Mouse (Mus musculus) erythroid progenitor cell, adult 5-6 weeks (primary cell): ENCODE measurements around the gene Med27. TPM values are rescaled to one million over a fixed set of nuclear protein-coding genes. Genes with fewer than 3 reads are reported as not detected.

Experiments used
- ATAC-seq: replicated peaks from 2 replicates; pipeline ENCODE4 v1.8.0; 2016; ENCODE audit warnings: moderate number of reproducible peaks, mild to moderate bottlenecking, moderate TSS enrichment, inconsistent platforms; ENCODE audit not compliant: poor library complexity, low FRiP score, severe bottlenecking
- total RNA-seq, 2 experiments: library from RNA; stranded (forward) in 1 of 2; stranded (reverse) in 1 of 2; fragments of 150-400 nt in 1 of 2; fragments of 186-747, 209-891 nt in 1 of 2; gene quantifications; 2 replicates each; pipeline versions ENCODE4 v1.2.3 to v1.2.4; 2015 to 2017; ENCODE audit warnings: low replicate concordance in 2 of 2

Gene Med27
- total RNA-seq (2015; ENCODE audit: low replicate concordance) (22.3 and 23.1 TPM in 2 replicates), total RNA-seq (2017; ENCODE audit: low replicate concordance) (4.4 and 20.0 TPM in 2 replicates)

GRCm38 (mm10) chr2:29346629-29347271, at the start of gene Med27:
TSS of gene Med27 (plus strand) at chr2:29346819.
- peak; percentile 98 for ATAC-seq

- no peak for ATAC-seq
These were observed 36.7 kb upstream of the Med27 start for GRCm38 (mm10) chr2:29309966-29310365.

- no peak for ATAC-seq
These were observed 34.6 kb upstream of the Med27 start for GRCm38 (mm10) chr2:29312058-29312457.

- ATAC-seq = no peak
These were observed 28.6 kb upstream of the Med27 start for GRCm38 (mm10) chr2:29317906-29318470.

GRCm38 (mm10) chr2:29318596-29318995, 28.0 kb upstream of the Med27 start:
- no peak for ATAC-seq

GRCm38 (mm10) chr2:29320229-29320751, 26.3 kb upstream of the Med27 start:
- ATAC-seq = no peak

GRCm38 (mm10) chr2:29320780-29321179, 25.8 kb upstream of the Med27 start:
- no peak for ATAC-seq

GRCm38 (mm10) chr2:29324456-29324855, 22.2 kb upstream of the Med27 start:
- 0 out of 2 replicates have a peak, but pooled peaks have one; percentile 59 for ATAC-seq

GRCm38 (mm10) chr2:29330471-29330870, 16.1 kb upstream of the Med27 start:
- ATAC-seq = no peak

GRCm38 (mm10) chr2:29338396-29338795, 8.2 kb upstream of the Med27 start:
- no peak for ATAC-seq

GRCm38 (mm10) chr2:29358696-29359375, 12.2 kb downstream of the Med27 start:
- no peak for ATAC-seq

GRCm38 (mm10) chr2:29360956-29361355, 14.3 kb downstream of the Med27 start:
- no peak for ATAC-seq

GRCm38 (mm10) chr2:29365000-29365695, 18.5 kb downstream of the Med27 start:
- no peak for ATAC-seq

GRCm38 (mm10) chr2:29368730-29369129, 22.1 kb downstream of the Med27 start:
- no peak for ATAC-seq

GRCm38 (mm10) chr2:29372176-29372575, 25.6 kb downstream of the Med27 start:
- no peak for ATAC-seq

- no peak for ATAC-seq
These were observed 35.1 kb downstream of the Med27 start for GRCm38 (mm10) chr2:29381683-29382082.

GRCm38 (mm10) chr2:29382583-29382982, 36.0 kb downstream of the Med27 start:
- no peak for ATAC-seq

- no peak for ATAC-seq
These were observed 36.5 kb downstream of the Med27 start for GRCm38 (mm10) chr2:29383133-29383532.

- no peak for ATAC-seq
These were observed 38.8 kb downstream of the Med27 start for GRCm38 (mm10) chr2:29385405-29385804.

- no peak for ATAC-seq
These were observed 40.6 kb downstream of the Med27 start for GRCm38 (mm10) chr2:29387268-29387667.
